Mouse (Mus musculus): Measurements from ENCODE around the gene Serpinc1. TPM values are rescaled to one million over a fixed set of nuclear protein-coding genes. Genes with fewer than 3 reads are reported as not detected.
"Not testable (repeated sequence)": the region's sequence is repeated elsewhere in the genome, so short reads cannot be mapped to it uniquely, and the experiment has no call there.

The Serpinc1 gene
- polyA plus RNA-seq, 1 experiment: 0.92 TPM

GRCm38 (mm10) chr1:160982887-160983286 lies 4.5 kb downstream of the Serpinc1 start:
- no peak overlapping the region for H3K27ac ChIP-seq (ENCODE audit: insufficient read depth, low read depth, low read length)
- H3K4me1 ChIP-seq (ENCODE audit: control insufficient read depth, insufficient read depth, low read length): no peaks in the 10 kb centered on the region
- H3K4me3 ChIP-seq (ENCODE audit: insufficient read depth, low read length): no peak overlapping the region
- TF ChIP-seq CTCF (IDR thresholded peaks at IDR 0.05; ENCODE audit: low read depth, low read length) (no peak), POLR2A (IDR thresholded peaks at IDR 0.05; ENCODE audit: borderline replicate concordance, low read depth, low read length) (no peak)

GRCm38 (mm10) chr1:160984731-160985130 lies 6.3 kb downstream of the Serpinc1 start:
- H3K4me3 ChIP-seq (ENCODE audit: insufficient read depth, low read length); H3K4me1 ChIP-seq (ENCODE audit: control insufficient read depth, insufficient read depth, low read length); H3K27ac ChIP-seq (ENCODE audit: insufficient read depth, low read depth, low read length): not testable (repeated sequence)

- no peak for TF ChIP-seq CTCF (IDR thresholded peaks at IDR 0.05; ENCODE audit: low read depth, low read length)
- TF ChIP-seq POLR2A (IDR thresholded peaks at IDR 0.05; ENCODE audit: borderline replicate concordance, low read depth, low read length): no peak
- Histone ChIP-seq H3K4me1 (ENCODE audit: control insufficient read depth, insufficient read depth, low read length) (no peaks in the 10 kb centered on the region), H3K27ac (ENCODE audit: insufficient read depth, low read depth, low read length) (no peak overlapping the region), H3K4me3 (ENCODE audit: insufficient read depth, low read length) (no peak overlapping the region)
These were observed 7.1 kb downstream of the Serpinc1 start for GRCm38 (mm10) chr1:160985477-160985876.

GRCm38 (mm10) chr1:160986881-160987635 lies 8.7 kb downstream of the Serpinc1 start:
- no peak overlapping the region for H3K4me3 ChIP-seq (ENCODE audit: insufficient read depth, low read length)
- H3K27ac ChIP-seq (ENCODE audit: insufficient read depth, low read depth, low read length): no peak overlapping the region
- H3K4me1 ChIP-seq (ENCODE audit: control insufficient read depth, insufficient read depth, low read length): no peaks in the 10 kb centered on the region
- TF ChIP-seq CTCF (IDR thresholded peaks at IDR 0.05; ENCODE audit: low read depth, low read length): no peak
- TF ChIP-seq POLR2A (IDR thresholded peaks at IDR 0.05; ENCODE audit: borderline replicate concordance, low read depth, low read length): no peak

- no peak overlapping the region for H3K4me3 ChIP-seq (ENCODE audit: insufficient read depth, low read length)
- no peak overlapping the region for H3K27ac ChIP-seq (ENCODE audit: insufficient read depth, low read depth, low read length)
- TF ChIP-seq CTCF (IDR thresholded peaks at IDR 0.05; ENCODE audit: low read depth, low read length) (no peak), POLR2A (IDR thresholded peaks at IDR 0.05; ENCODE audit: borderline replicate concordance, low read depth, low read length) (no peak)
These were observed 11.0 kb downstream of the Serpinc1 start for GRCm38 (mm10) chr1:160989395-160989794.

GRCm38 (mm10) chr1:160993851-160994250 lies 15.5 kb downstream of the Serpinc1 start:
- Histone ChIP-seq H3K4me1 (ENCODE audit: control insufficient read depth, insufficient read depth, low read length) (peaks cover 6% of the 10 kb centered on the region), H3K4me3 (ENCODE audit: insufficient read depth, low read length) (no peak overlapping the region), H3K27ac (ENCODE audit: insufficient read depth, low read depth, low read length) (no peak overlapping the region)
- TF ChIP-seq POLR2A (IDR thresholded peaks at IDR 0.05; ENCODE audit: borderline replicate concordance, low read depth, low read length): no peak
- no peak for TF ChIP-seq CTCF (IDR thresholded peaks at IDR 0.05; ENCODE audit: low read depth, low read length)

More at GRCm38 (mm10) chr1:160989395-160989794, 11.0 kb downstream of the Serpinc1 start:
- peaks cover 6% of the 10 kb centered on the region for H3K4me1 ChIP-seq (ENCODE audit: control insufficient read depth, insufficient read depth, low read length)

- H3K4me1 ChIP-seq (ENCODE audit: control insufficient read depth, insufficient read depth, low read length): peaks cover 3% of the 10 kb centered on the region
- no peak overlapping the region for H3K4me3 ChIP-seq (ENCODE audit: insufficient read depth, low read length)
- no peak overlapping the region for H3K27ac ChIP-seq (ENCODE audit: insufficient read depth, low read depth, low read length)
- TF ChIP-seq CTCF (IDR thresholded peaks at IDR 0.05; ENCODE audit: low read depth, low read length): no peak
- no peak for TF ChIP-seq POLR2A (IDR thresholded peaks at IDR 0.05; ENCODE audit: borderline replicate concordance, low read depth, low read length)
These were observed 26.6 kb downstream of the Serpinc1 start for GRCm38 (mm10) chr1:161004942-161005341.

GRCm38 (mm10) chr1:161005526-161005925 lies 27.1 kb downstream of the Serpinc1 start:
- no peak overlapping the region for H3K4me3 ChIP-seq (ENCODE audit: insufficient read depth, low read length)
- H3K4me1 ChIP-seq (ENCODE audit: control insufficient read depth, insufficient read depth, low read length): peaks cover 3% of the 10 kb centered on the region
- no peak overlapping the region for H3K27ac ChIP-seq (ENCODE audit: insufficient read depth, low read depth, low read length)
- no peak for TF ChIP-seq CTCF (IDR thresholded peaks at IDR 0.05; ENCODE audit: low read depth, low read length)
- no peak for TF ChIP-seq POLR2A (IDR thresholded peaks at IDR 0.05; ENCODE audit: borderline replicate concordance, low read depth, low read length)

GRCm38 (mm10) chr1:161006471-161006870 lies 28.1 kb downstream of the Serpinc1 start:
- Histone ChIP-seq H3K27ac (ENCODE audit: insufficient read depth, low read depth, low read length) (no peak overlapping the region), H3K4me3 (ENCODE audit: insufficient read depth, low read length) (no peak overlapping the region), H3K4me1 (ENCODE audit: control insufficient read depth, insufficient read depth, low read length) (peaks cover 3% of the 10 kb centered on the region)
- TF ChIP-seq POLR2A (IDR thresholded peaks at IDR 0.05; ENCODE audit: borderline replicate concordance, low read depth, low read length) (no peak), CTCF (IDR thresholded peaks at IDR 0.05; ENCODE audit: low read depth, low read length) (no peak)

GRCm38 (mm10) chr1:161008038-161008437 lies 29.7 kb downstream of the Serpinc1 start:
- Histone ChIP-seq H3K4me3 (ENCODE audit: insufficient read depth, low read length) (no peak overlapping the region), H3K4me1 (ENCODE audit: control insufficient read depth, insufficient read depth, low read length) (peaks cover 3% of the 10 kb centered on the region), H3K27ac (ENCODE audit: insufficient read depth, low read depth, low read length) (no peak overlapping the region)
- no peak for TF ChIP-seq CTCF (IDR thresholded peaks at IDR 0.05; ENCODE audit: low read depth, low read length)
- TF ChIP-seq POLR2A (IDR thresholded peaks at IDR 0.05; ENCODE audit: borderline replicate concordance, low read depth, low read length): no peak
